Mouse (Mus musculus) heart, embryonic 15.5 days (tissue): ENCODE results near the gene Il20rb. TPM values are rescaled to one million over a fixed set of nuclear protein-coding genes. Genes with fewer than 3 reads are reported as not detected.
A peak's percentile ranks its signal among the peaks of the same experiment; 100 is the strongest.

Source experiments
- ATAC-seq: fragments of 200-750 bp; cut with Nextera tagmentation; replicated peaks from 2 replicates; pipeline ENCODE4 v1.8.0; 2017; ENCODE audit warnings: low read depth, moderate TSS enrichment; ENCODE audit not compliant: insufficient number of reproducible peaks, insufficient read depth, low FRiP score
- H3K27ac ChIP-seq: fragments of 300-500 bp; sonication (generic); 2 replicates; pipeline ENCODE4 v1.5.1; 2015; ENCODE audit warnings: mild to moderate bottlenecking, inconsistent platforms
- H3K27me3 ChIP-seq: fragments of 300-500 bp; sonication (generic); 2 replicates; pipeline ENCODE4 v1.6.1; 2015; ENCODE audit warnings: inconsistent platforms
- H3K36me3 ChIP-seq: fragments of 300-500 bp; sonication (generic); 2 replicates; pipeline ENCODE4 v1.6.1; 2015; ENCODE audit warnings: mild to moderate bottlenecking, inconsistent platforms
- H3K4me1 ChIP-seq: fragments of 300-500 bp; sonication (generic); replicated peaks from 2 replicates; pipeline ENCODE4 v1.6.1; 2015; ENCODE audit warnings: inconsistent platforms
- H3K4me2 ChIP-seq: fragments of 300-500 bp; sonication (generic); 2 replicates; pipeline ENCODE4 v1.6.1; 2015; ENCODE audit warnings: inconsistent platforms, mild to moderate bottlenecking, moderate library complexity
- H3K4me3 ChIP-seq: fragments of 300-500 bp; sonication (generic); 2 replicates; pipeline ENCODE4 v1.5.1; 2015; ENCODE audit warnings: mild to moderate bottlenecking, inconsistent platforms
- H3K9ac ChIP-seq: fragments of 300-500 bp; sonication (generic); 2 replicates; pipeline ENCODE4 v1.6.1; 2015; ENCODE audit warnings: mild to moderate bottlenecking, inconsistent platforms
- H3K9me3 ChIP-seq: fragments of 300-500 bp; sonication (generic); replicated peaks from 2 replicates; pipeline ENCODE4 v1.6.1; 2016; ENCODE audit warnings: inconsistent platforms
- WGBS: fragments of 180-500 bp; shearing (Covaris S2); methylation state at CpG from one replicate; pipeline ENCODE4 v1.1.7; 2015; ENCODE audit warnings: mixed read lengths; 5-methylcytosine and 5-hydroxymethylcytosine counted together
- polyA plus RNA-seq: library from polyadenylated mRNA; unstranded; fragments of >200 nt; fragmentation: Nextera tagmentation; extraction: Ambion mirVana; gene quantifications from 2 replicates; pipeline ENCODE4 v1.2.1, GENCODE M21; 2015

Il20rb gene
- 0.88 and 1.9 TPM in 2 replicates for polyA plus RNA-seq

DNA sequence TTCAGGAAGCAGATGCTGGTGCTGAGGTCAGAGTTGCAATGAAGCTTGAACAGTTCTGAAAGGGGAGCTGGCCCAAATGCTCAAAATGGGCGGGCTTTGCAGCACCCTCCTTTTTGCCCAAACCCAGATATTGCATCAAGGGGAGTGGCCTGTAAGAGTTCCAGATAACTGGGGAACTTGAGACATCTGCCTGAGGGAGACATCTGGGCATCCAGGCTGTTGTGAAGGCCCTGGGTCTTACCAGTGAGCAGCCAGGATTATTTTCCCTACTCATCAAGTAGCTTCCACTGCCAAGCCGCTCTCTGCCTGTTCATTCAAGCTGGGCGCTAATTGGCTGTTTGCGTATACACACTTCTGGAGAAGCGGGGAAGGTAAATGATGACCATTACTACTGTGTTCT, at the start of gene Il20rb:
Il20rb (minus strand) TSS at position 358 of the 400 bp plus-strand sequence.
- 88% methylated on average over 5 of the region's 5 CpGs for WGBS
- Histone ChIP-seq H3K27me3 (no peaks in the 10 kb centered on the region), H3K9me3 (no peaks in the 10 kb centered on the region), H3K4me1 (peaks cover 25% of the 10 kb centered on the region), H3K9ac (no peak within 1 kb of the TSS), H3K36me3 (no peaks in the 10 kb centered on the region), H3K4me2 (no peak within 1 kb of the TSS), H3K4me3 (no peak within 1 kb of the TSS), H3K27ac (no peak within 1 kb of the TSS)
- ATAC-seq: no peak

DNA sequence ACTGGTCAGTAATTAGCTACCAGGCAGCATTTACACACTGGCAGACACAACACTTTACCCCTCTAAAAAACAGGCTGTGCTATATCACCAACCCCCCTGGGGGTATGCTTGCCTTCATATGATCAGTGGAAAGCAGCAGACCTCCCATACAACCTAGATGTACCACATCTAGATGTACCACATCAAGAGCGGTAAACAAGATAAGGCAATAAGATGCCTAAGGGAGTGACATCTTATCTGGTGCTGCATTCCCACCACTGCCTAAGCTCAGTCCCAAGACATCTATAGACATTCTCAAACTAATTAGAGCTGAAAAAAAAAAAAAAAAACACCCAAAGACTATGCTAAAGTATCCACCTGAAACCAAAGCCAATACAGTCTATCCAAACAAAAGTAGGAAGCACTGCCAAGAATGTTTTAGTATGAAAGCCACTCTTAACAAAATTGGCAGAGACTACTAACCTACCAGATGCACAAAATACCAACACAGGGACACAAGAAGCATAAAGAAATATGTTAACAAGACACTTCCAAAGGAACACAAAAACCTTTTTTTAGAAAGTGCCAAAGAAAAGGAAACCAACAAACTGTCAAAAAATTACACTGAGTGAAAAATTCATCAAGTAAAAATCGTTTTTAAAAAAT, 49.2 kb upstream of the Il20rb start:
- H3K9ac ChIP-seq: no peak overlapping the region
- no peaks in the 10 kb centered on the region for H3K36me3 ChIP-seq
- H3K4me3 ChIP-seq: no peak overlapping the region
- H3K27me3 ChIP-seq: no peaks in the 10 kb centered on the region
- H3K4me2 ChIP-seq: no peak overlapping the region
- H3K27ac ChIP-seq: no peak overlapping the region
- 84% methylated on average over 2 of the region's 2 CpGs for WGBS
- no peaks in the 10 kb centered on the region for H3K9me3 ChIP-seq
- ATAC-seq: no peak
- H3K4me1 ChIP-seq: peaks cover 22% of the 10 kb centered on the region

GRCm38 (mm10) chr9:100534686-100535085, 48.1 kb upstream of the Il20rb start:
- Histone ChIP-seq H3K9ac (no peak overlapping the region), H3K4me1 (peaks cover 22% of the 10 kb centered on the region), H3K36me3 (no peaks in the 10 kb centered on the region), H3K4me3 (no peak overlapping the region), H3K4me2 (no peak overlapping the region), H3K9me3 (no peaks in the 10 kb centered on the region), H3K27ac (no peak overlapping the region), H3K27me3 (no peaks in the 10 kb centered on the region)
- 69% methylated on average over 3 of the region's 3 CpGs for WGBS
- no peak for ATAC-seq

GRCm38 (mm10) chr9:100532847-100533505, 46.4 kb upstream of the Il20rb start:
- Histone ChIP-seq H3K27me3 (no peaks in the 10 kb centered on the region), H3K27ac (no peak overlapping the region), H3K36me3 (no peaks in the 10 kb centered on the region), H3K9ac (no peak overlapping the region), H3K4me1 (peaks cover 22% of the 10 kb centered on the region), H3K4me2 (no peak overlapping the region), H3K4me3 (no peak overlapping the region), H3K9me3 (no peaks in the 10 kb centered on the region)
- WGBS: 60% methylated on average over 3 of the region's 3 CpGs
- no peak for ATAC-seq

- Histone ChIP-seq H3K27ac (no peak overlapping the region), H3K4me1 (peaks cover 20% of the 10 kb centered on the region), H3K9ac (no peak overlapping the region), H3K4me3 (no peak overlapping the region), H3K9me3 (no peaks in the 10 kb centered on the region), H3K27me3 (no peaks in the 10 kb centered on the region), H3K4me2 (no peak overlapping the region), H3K36me3 (no peaks in the 10 kb centered on the region)
- WGBS: 50% methylated on average over 1 of the region's 1 CpGs
- no peak for ATAC-seq
These were observed 44.7 kb upstream of the Il20rb start for GRCm38 (mm10) chr9:100531296-100531695.

- Histone ChIP-seq H3K36me3 (no peaks in the 10 kb centered on the region), H3K9ac (no peak overlapping the region), H3K4me2 (no peak overlapping the region), H3K27ac (no peak overlapping the region), H3K27me3 (no peaks in the 10 kb centered on the region), H3K4me1 (peaks cover 4% of the 10 kb centered on the region), H3K4me3 (no peak overlapping the region), H3K9me3 (no peaks in the 10 kb centered on the region)
- WGBS: 72% methylated on average over 2 of the region's 2 CpGs
- ATAC-seq: no peak
These were observed 38.6 kb upstream of the Il20rb start for GRCm38 (mm10) chr9:100525225-100525624.

- 56% methylated on average over 2 of the region's 2 CpGs for WGBS
- no peaks in the 10 kb centered on the region for H3K9me3 ChIP-seq
- no peak overlapping the region for H3K4me3 ChIP-seq
- H3K4me1 ChIP-seq: no peaks in the 10 kb centered on the region; the same call in none of the 2 replicates
- H3K9ac ChIP-seq: no peak overlapping the region
- no peak overlapping the region for H3K27ac ChIP-seq
- H3K36me3 ChIP-seq: no peaks in the 10 kb centered on the region
- no peak for ATAC-seq
- H3K4me2 ChIP-seq: no peak overlapping the region
- no peaks in the 10 kb centered on the region for H3K27me3 ChIP-seq
These were observed 35.4 kb upstream of the Il20rb start for GRCm38 (mm10) chr9:100522029-100522428.

- H3K4me2 ChIP-seq: no peak overlapping the region
- no peak overlapping the region for H3K4me3 ChIP-seq
- no peaks in the 10 kb centered on the region for H3K9me3 ChIP-seq
- WGBS: 7% methylated on average over 2 of the region's 2 CpGs
- no peaks in the 10 kb centered on the region for H3K36me3 ChIP-seq
- H3K27ac ChIP-seq: no peak overlapping the region
- no peak overlapping the region for H3K9ac ChIP-seq
- H3K27me3 ChIP-seq: no peaks in the 10 kb centered on the region
- no peak for ATAC-seq
- H3K4me1 ChIP-seq: no peaks in the 10 kb centered on the region; the same call in 1 of the 2 replicates
These were observed 34.0 kb upstream of the Il20rb start for GRCm38 (mm10) chr9:100520586-100520985.

GRCm38 (mm10) chr9:100520012-100520411, 33.4 kb upstream of the Il20rb start:
- Histone ChIP-seq H3K4me3 (no peak overlapping the region), H3K27me3 (no peaks in the 10 kb centered on the region), H3K4me1 (no peaks in the 10 kb centered on the region; the same call in 1 of the 2 replicates), H3K4me2 (no peak overlapping the region), H3K27ac (no peak overlapping the region), H3K9ac (no peak overlapping the region), H3K36me3 (no peaks in the 10 kb centered on the region), H3K9me3 (no peaks in the 10 kb centered on the region)
- no peak for ATAC-seq
- 97% methylated on average over 3 of the region's 3 CpGs for WGBS

GRCm38 (mm10) chr9:100507581-100507980, 21.0 kb upstream of the Il20rb start:
- H3K27ac ChIP-seq: no peak overlapping the region
- H3K4me3 ChIP-seq: no peak overlapping the region
- H3K9ac ChIP-seq: no peak overlapping the region
- no peaks in the 10 kb centered on the region for H3K27me3 ChIP-seq
- no peak overlapping the region for H3K4me2 ChIP-seq
- H3K36me3 ChIP-seq: no peaks in the 10 kb centered on the region
- WGBS: 83% methylated on average over 2 of the region's 2 CpGs
- no peaks in the 10 kb centered on the region for H3K9me3 ChIP-seq
- ATAC-seq: no peak
- peaks cover 10% of the 10 kb centered on the region for H3K4me1 ChIP-seq

DNA sequence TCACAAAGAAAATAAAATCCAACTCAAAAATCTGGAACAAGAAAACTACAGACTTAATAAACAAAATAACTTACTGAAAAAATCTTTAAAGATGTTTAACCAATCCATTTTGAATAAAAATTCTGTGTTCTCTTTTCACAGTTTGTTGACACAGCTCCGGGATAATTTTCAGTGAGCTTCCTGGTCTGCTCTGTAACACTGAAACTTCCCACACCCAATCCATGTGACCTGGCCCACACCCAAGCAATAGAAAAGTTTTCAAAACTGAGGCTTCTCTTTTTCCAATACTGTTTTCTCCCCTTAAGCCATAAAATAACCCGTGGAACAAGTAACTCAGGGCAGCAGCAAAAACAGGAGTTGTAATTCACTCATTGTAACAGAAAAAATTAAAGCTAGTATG, 20.1 kb upstream of the Il20rb start:
- ATAC-seq: no peak
- WGBS: 39% methylated on average over 2 of the region's 2 CpGs
- Histone ChIP-seq H3K9me3 (no peaks in the 10 kb centered on the region), H3K4me1 (peaks cover 9% of the 10 kb centered on the region), H3K4me3 (no peak overlapping the region), H3K4me2 (no peak overlapping the region), H3K27me3 (no peaks in the 10 kb centered on the region), H3K36me3 (no peaks in the 10 kb centered on the region; the same call in 1 of the 2 replicates), H3K27ac (peak overlapping the region; percentile 37; the same call in 1 of the 2 replicates), H3K9ac (no peak overlapping the region)
